Mouse (Mus musculus): ENCODE data around the gene Fyn. TPM values are rescaled to one million over a fixed set of nuclear protein-coding genes. Genes with fewer than 3 reads are reported as not detected.

Fyn gene
- total RNA-seq, 2 experiments from 2014 or later, result 116 to 117 TPM

- intact Hi-C loops (cut with DNase I), result no loop called here
- Histone ChIP-seq H3K4me3 (no peak overlapping the region), H3K27ac (no peak overlapping the region)
- no peak for TF ChIP-seq CTCF (IDR thresholded peaks at IDR 0.05)
- no peak for DNase-seq (ENCODE audit: extremely low spot score in 1 of 2, low spot score in 2 of 2)
Observed at GRCm38 (mm10) chr10:39576466-39576865, 207.8 kb downstream of the Fyn start.

GRCm38 (mm10) chr10:39580477-39580876 is 211.8 kb downstream of the Fyn start:
- DNase-seq (ENCODE audit: extremely low spot score in 1 of 2, low spot score in 2 of 2), result no peak
- no peak overlapping the region for H3K27ac ChIP-seq
- no peak for TF ChIP-seq CTCF (IDR thresholded peaks at IDR 0.05)

DNA sequence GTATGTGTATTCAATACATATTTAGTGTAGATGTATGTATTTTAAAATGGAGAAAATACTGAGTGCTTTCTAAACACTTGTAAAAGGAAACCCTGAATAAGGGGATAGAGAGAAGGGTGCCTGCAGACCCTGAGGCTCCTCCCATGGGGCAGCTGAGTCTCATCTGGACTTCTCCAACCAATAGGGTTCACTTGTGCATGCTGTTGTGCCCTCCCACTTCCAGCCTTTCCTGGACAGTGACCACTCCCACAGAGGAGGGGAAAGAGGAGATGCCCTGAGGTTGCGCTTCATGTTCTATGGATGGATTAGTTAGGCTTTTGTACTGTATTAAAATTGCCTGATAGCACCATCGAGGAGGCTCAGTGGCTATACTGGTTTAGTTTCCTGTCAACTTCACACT is 213.7 kb downstream of the Fyn start:
- no peak for TF ChIP-seq CTCF (IDR thresholded peaks at IDR 0.05)
- H3K4me3 ChIP-seq, result no peak overlapping the region
- intact Hi-C loops (cut with DNase I), result no loop called here
- DNase-seq (ENCODE audit: extremely low spot score in 1 of 2, low spot score in 2 of 2), result no peak
- no peak overlapping the region for H3K27ac ChIP-seq

More at GRCm38 (mm10) chr10:39580477-39580876, 211.8 kb downstream of the Fyn start:
- no peak overlapping the region for H3K4me3 ChIP-seq
- intact Hi-C loops (cut with DNase I), result no loop called here

DNA sequence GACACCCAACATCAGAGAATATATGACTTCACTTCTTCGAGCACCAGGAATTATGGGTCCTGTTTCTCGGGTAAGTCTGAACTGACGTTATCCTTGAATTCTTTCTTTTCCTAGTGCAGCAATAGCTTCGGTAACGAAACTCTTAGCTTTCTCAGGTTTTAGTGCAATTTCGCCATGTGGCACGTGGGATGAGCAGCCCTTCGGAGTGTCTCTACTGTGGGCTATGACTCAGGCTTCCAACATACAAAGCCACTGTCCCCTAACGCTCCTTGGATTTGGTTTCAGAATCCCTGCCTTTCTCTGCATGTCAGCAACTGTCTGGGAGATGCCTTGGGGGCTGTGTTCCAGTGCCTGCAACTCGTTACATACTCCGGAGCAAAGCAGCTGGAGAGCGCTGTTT is 215.1 kb downstream of the Fyn start:
- no peak for TF ChIP-seq CTCF (IDR thresholded peaks at IDR 0.05)
- no peak overlapping the region for H3K27ac ChIP-seq
- H3K4me3 ChIP-seq, result no peak overlapping the region
- intact Hi-C loops (cut with DNase I), result loop anchor here (1.0 kb wide), 1 partner anchor 47 kb away; no protein-coding TSS in a partner anchor
- DNase-seq (ENCODE audit: extremely low spot score in 1 of 2, low spot score in 2 of 2), result peak in 1 of 2 experiments; percentile 19

GRCm38 (mm10) chr10:39587290-39587925 is 218.8 kb downstream of the Fyn start:
- Histone ChIP-seq H3K4me3 (no peak overlapping the region), H3K27ac (no peak overlapping the region)
- DNase-seq (ENCODE audit: extremely low spot score in 1 of 2, low spot score in 2 of 2), result no peak
- no peak for TF ChIP-seq CTCF (IDR thresholded peaks at IDR 0.05)
- intact Hi-C loops (cut with DNase I), result no loop called here

GRCm38 (mm10) chr10:39587973-39588746 is 219.5 kb downstream of the Fyn start:
- TF ChIP-seq CTCF (IDR thresholded peaks at IDR 0.05), result no peak
- no peak overlapping the region for H3K27ac ChIP-seq
- no peak for DNase-seq (ENCODE audit: extremely low spot score in 1 of 2, low spot score in 2 of 2)

DNA sequence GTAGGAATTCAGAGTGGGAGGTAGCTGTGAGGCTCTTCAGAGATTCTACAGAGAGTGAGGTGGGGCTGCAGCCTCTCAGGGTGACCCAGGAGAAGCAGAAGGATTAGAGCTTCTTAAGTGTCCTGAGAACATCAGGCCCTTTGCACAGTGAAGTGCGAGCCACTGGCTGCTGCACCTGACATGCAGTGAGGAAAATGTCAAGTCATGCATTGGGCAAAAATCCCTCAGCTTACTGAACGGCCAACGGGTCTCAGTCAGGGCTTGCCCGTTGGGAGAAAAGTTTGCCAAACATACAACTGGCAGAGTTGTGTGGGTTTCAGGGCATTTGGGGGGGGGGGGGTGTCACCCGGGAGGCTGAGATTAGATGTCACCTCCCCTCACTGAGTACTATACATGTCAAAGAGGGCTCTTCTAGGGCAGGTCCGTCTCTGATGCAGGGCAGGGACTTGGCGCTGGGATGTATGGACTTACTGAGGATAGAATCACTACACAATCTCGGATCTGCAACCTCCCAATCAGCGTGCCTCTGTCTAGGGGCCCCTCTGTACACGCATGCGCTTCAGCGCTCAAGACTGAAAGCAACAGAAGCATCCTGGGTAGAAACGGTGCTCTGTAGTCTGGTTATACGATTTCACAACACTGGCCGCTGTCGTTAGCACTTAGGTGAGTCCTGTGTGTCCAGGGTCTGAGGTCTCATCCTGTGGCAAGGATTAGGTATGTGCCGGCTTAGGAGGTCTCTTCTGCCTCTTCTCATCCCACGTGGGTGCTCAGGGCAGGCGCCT is 221.3 kb downstream of the Fyn start:
- DNase-seq (ENCODE audit: extremely low spot score in 1 of 2, low spot score in 2 of 2), result no peak
- TF ChIP-seq CTCF (IDR thresholded peaks at IDR 0.05), result no peak
- Histone ChIP-seq H3K27ac (no peak overlapping the region), H3K4me3 (no peak overlapping the region)
- intact Hi-C loops (cut with DNase I), result no loop called here

More at GRCm38 (mm10) chr10:39587973-39588746, 219.5 kb downstream of the Fyn start:
- no peak overlapping the region for H3K4me3 ChIP-seq
- intact Hi-C loops (cut with DNase I), result no loop called here

GRCm38 (mm10) chr10:39590629-39591028 is 222.0 kb downstream of the Fyn start:
- no peak for TF ChIP-seq CTCF (IDR thresholded peaks at IDR 0.05)
- Histone ChIP-seq H3K27ac (no peak overlapping the region), H3K4me3 (no peak overlapping the region)
- intact Hi-C loops (cut with DNase I), result no loop called here
- no peak for DNase-seq (ENCODE audit: extremely low spot score in 1 of 2, low spot score in 2 of 2)

DNA sequence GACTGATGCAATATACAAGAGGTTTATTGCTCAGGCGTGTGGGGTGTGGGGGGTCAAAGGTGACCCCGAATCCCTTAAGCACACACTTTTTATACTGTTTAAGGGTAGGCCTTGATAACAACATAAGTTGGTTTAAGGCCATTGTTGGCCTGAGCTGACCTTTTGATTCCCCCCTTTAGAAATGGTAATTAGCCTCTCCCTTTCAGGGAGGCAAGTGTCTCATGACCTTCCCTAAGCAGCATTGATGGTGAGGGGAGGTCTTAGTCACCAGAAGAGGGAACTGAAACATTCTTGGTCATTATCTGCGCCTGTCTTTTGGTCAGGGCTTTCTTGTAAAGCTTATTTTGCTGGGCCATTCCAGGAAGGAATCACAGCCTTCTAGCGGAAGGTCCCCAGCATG is 223.8 kb downstream of the Fyn start:
- intact Hi-C loops (cut with DNase I), result no loop called here
- no peak overlapping the region for H3K27ac ChIP-seq

GRCm38 (mm10) chr10:39594716-39595115 is 226.1 kb downstream of the Fyn start:
- TF ChIP-seq CTCF (IDR thresholded peaks at IDR 0.05), result no peak
- Histone ChIP-seq H3K27ac (no peak overlapping the region), H3K4me3 (no peak overlapping the region)
- intact Hi-C loops (cut with DNase I), result no loop called here
- no peak for DNase-seq (ENCODE audit: extremely low spot score in 1 of 2, low spot score in 2 of 2)

More for the DNA sequence above, 223.8 kb downstream of the Fyn start:
- no peak for TF ChIP-seq CTCF (IDR thresholded peaks at IDR 0.05)
- DNase-seq (ENCODE audit: extremely low spot score in 1 of 2, low spot score in 2 of 2), result no peak
- H3K4me3 ChIP-seq, result no peak overlapping the region

- intact Hi-C loops (cut with DNase I), result no loop called here
- Histone ChIP-seq H3K4me3 (no peak overlapping the region), H3K27ac (no peak overlapping the region)
- DNase-seq (ENCODE audit: extremely low spot score in 1 of 2, low spot score in 2 of 2), result no peak
- no peak for TF ChIP-seq CTCF (IDR thresholded peaks at IDR 0.05)
Observed at GRCm38 (mm10) chr10:39595862-39596261, 227.2 kb downstream of the Fyn start.

Measured in left cerebral cortex, adult 2 months (tissue).